Mouse (Mus musculus) hindbrain, embryonic 14.5 days (tissue): ENCODE measurements at regions not wholly inside any gene's neighbourhood (a gene's known extent, or its start where the extent isn't known, plus 50 kb on each side); places are given as distances from the start of the nearest gene placed in this dataset.
"Not testable (repeated sequence)": the region's sequence is repeated elsewhere in the genome, so short reads cannot be mapped to it uniquely, and the experiment has no call there.

Experiments used
- ATAC-seq: fragments of 200-750 bp; cut with Nextera tagmentation; 2 replicates; pipeline ENCODE4 v1.8.0; 2017; ENCODE audit warnings: moderate number of reproducible peaks, mild to moderate bottlenecking, moderate TSS enrichment, moderate library complexity; ENCODE audit not compliant: low FRiP score
- DNase-seq: peaks from one replicate; pipeline ENCODE4 v3.0.0-alpha.2; 2015; ENCODE audit warnings: low spot score
- H3K27ac ChIP-seq: fragments of 300-500 bp; sonication (generic); 2 replicates; pipeline ENCODE4 v1.5.1; 2014; ENCODE audit warnings: mild to moderate bottlenecking, moderate library complexity
- H3K27me3 ChIP-seq: fragments of 300-500 bp; sonication (generic); 2 replicates; pipeline ENCODE4 v1.6.1; 2014; ENCODE audit warnings: mild to moderate bottlenecking, low read length, mixed read lengths; ENCODE audit not compliant: control insufficient read depth, insufficient read depth
- H3K36me3 ChIP-seq: fragments of 300-500 bp; sonication (generic); replicated peaks from 2 replicates; pipeline ENCODE4 v1.6.1; 2014; ENCODE audit not compliant: control insufficient read depth, insufficient read depth
- H3K4me1 ChIP-seq: fragments of 300-500 bp; sonication (generic); replicated peaks from 2 replicates; pipeline ENCODE4 v1.6.1; 2014; ENCODE audit warnings: antibody characterized with exemption, low read length, mixed read lengths; ENCODE audit not compliant: control insufficient read depth, insufficient read depth
- H3K4me2 ChIP-seq: fragments of 300-500 bp; sonication (generic); replicated peaks from 2 replicates; pipeline ENCODE4 v1.6.1; 2014; ENCODE audit warnings: mild to moderate bottlenecking, moderate library complexity
- H3K4me3 ChIP-seq: fragments of 300-500 bp; sonication (generic); replicated peaks from 2 replicates; pipeline ENCODE4 v1.5.1; 2014; ENCODE audit warnings: mild to moderate bottlenecking, low read length
- H3K9ac ChIP-seq: fragments of 300-500 bp; sonication (generic); 2 replicates; pipeline ENCODE4 v1.6.1; 2014
- H3K9me3 ChIP-seq: fragments of 300-500 bp; sonication (generic); 2 replicates; pipeline ENCODE4 v1.6.1; 2016; ENCODE audit warnings: low read length; ENCODE audit not compliant: control insufficient read depth
- WGBS: fragments of 180-500 bp; shearing (Covaris S2); extraction: QIAGEN DNeasy Blood & Tissue Kit; methylation state at CpG from one replicate; pipeline ENCODE4 v1.1.7; 2014; 5-methylcytosine and 5-hydroxymethylcytosine counted together

DNA sequence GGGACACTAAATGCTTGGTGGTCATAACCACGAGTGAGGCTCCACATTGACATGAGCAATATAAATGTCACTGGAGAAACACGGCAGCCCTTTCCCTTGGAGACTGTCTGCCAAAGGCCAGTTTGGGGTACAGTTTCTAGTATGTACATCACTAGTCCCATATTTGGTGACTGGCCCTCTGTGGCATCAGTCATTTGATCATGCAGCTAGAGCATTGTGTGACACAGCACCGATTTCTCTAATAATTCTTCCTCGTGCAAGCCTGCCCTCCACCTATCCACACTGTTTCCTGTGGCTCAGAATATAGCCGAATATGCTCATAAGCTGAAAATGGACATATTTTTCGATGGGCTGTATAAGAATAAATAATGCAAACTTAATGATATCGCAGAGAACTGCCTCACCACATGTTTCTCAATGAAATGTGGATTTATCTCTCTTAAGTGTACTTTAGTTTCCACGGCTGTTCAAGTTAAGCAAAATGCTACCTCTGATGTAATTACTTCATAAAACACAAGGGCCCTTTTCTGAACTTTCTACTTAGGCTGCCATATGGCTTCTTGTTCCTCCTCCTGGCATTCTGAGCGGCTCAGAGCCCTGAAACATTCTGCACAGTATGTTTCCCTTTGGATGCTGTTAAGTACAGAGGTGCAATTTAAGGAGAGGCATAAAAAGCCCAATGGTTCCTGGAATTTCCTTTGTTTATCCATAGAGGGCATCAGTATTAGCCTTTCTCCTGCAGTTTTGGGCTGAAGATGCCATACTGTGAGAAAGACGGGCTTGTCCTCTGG is 97.7 kb upstream of the Pou6f2 start:
- Histone ChIP-seq H3K36me3 (no peaks in the 10 kb centered on the region), H3K27me3 (no peaks in the 10 kb centered on the region), H3K9me3 (no peaks in the 10 kb centered on the region), H3K4me3 (no peak overlapping the region), H3K27ac (peak overlapping the region; percentile 26; the same call in 1 of the 2 replicates), H3K9ac (no peak overlapping the region; the same call in 1 of the 2 replicates), H3K4me2 (peak overlapping the region; percentile 46), H3K4me1 (peaks cover 6% of the 10 kb centered on the region; the same call in 1 of the 2 replicates)
- peak; percentile 27; the same call in 1 of the 2 replicates for ATAC-seq
- 61% methylated on average over 10 of the region's 10 CpGs for WGBS
- no peak for DNase-seq

DNA sequence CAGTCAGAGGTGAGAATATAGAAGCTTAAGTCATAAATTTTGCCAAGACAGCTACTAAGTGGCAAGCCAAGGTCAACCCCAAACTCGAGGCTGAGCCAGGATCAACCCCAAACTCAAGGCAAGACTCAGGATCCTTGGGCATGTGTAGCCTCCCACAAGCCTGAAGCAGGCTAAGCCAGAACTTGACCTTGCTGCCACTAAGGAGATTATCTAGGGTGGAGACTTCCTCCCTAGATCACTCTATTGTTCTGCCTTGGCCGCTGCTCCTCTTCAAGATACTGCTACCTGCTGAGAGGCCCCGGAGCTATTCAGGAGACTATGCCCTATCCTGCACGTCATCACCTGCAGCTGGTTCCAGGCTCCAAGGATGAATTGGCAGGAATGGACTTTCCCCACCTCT is 88.3 kb upstream of the Pou6f2 start:
- not testable (repeated sequence) for H3K27ac ChIP-seq, H3K9me3 ChIP-seq, H3K4me2 ChIP-seq, H3K36me3 ChIP-seq, DNase-seq, H3K4me1 ChIP-seq, H3K9ac ChIP-seq, ATAC-seq, H3K27me3 ChIP-seq, H3K4me3 ChIP-seq
- 34% methylated on average over 4 of the region's 4 CpGs for WGBS

DNA sequence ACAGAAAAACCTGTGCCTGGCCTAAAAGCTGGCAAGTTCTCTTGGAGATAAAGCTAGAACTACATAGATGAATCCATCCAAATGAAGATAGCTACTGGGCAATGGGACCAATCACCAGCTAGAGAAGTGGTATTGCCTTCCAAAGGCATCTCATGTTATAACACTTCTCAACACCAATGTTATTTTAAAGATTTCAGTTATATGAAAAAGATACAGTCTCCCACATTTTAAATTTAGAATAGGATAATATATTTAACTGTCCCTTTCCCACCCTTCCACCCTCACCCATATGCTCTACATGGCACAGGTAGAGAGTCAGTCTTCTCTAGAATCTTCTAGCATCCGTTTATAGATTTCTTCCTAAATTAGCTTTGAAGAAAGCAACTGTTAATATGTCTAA is 87.6 kb upstream of the Pou6f2 start:
- no peaks in the 10 kb centered on the region for H3K4me1 ChIP-seq
- H3K27ac ChIP-seq = no peak overlapping the region
- DNase-seq (no peak), ATAC-seq (no peak)
- no peaks in the 10 kb centered on the region for H3K36me3 ChIP-seq
- H3K4me3 ChIP-seq = no peak overlapping the region
- H3K27me3 ChIP-seq = no peaks in the 10 kb centered on the region
- WGBS = 81% methylated on average over 1 of the region's 1 CpGs
- no peak overlapping the region for H3K9ac ChIP-seq
- no peaks in the 10 kb centered on the region for H3K9me3 ChIP-seq
- no peak overlapping the region for H3K4me2 ChIP-seq

DNA sequence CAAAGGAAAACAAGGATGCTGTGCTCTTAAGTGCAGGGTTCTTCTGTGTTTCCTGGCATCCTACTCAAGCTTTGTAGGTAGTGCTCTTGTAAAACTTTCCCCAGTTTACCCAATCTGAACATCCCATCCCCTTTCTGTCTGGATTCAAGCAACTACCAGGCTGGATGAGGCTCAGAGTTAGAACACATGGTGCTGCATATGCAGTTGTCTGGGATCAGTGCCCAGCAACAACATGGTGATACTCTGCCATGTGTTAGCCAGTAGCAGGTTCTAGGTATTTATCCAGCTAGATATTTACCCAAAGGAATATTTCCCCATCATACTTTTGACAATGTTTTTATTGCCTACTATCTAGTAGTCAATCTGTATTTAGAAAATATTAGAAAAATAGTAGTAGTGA is 78.8 kb upstream of the Pou6f2 start:
- Histone ChIP-seq H3K36me3 (no peaks in the 10 kb centered on the region), H3K9ac (no peak overlapping the region), H3K27me3 (no peaks in the 10 kb centered on the region), H3K27ac (no peak overlapping the region), H3K4me2 (no peak overlapping the region), H3K4me3 (no peak overlapping the region), H3K4me1 (no peaks in the 10 kb centered on the region), H3K9me3 (no peaks in the 10 kb centered on the region)
- no peak for DNase-seq
- no peak for ATAC-seq

DNA sequence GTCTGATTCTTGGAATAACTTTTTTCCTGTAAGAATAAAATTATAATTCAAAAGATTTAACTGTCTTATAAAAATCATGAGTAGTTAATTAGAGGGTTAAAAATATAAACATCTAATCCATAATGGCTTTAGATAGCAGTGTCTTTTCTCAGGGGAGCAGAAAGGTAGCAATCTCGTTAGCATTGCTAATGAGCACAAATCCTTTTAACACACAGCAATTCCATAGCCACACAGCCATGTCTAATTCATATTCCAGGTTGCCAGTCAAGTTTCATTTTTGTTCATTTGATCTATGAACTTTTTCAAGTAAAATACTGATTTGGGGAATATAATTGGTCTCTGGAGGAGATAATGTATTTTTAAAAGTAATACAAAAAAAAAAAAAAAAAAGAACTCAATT is 74.0 kb upstream of the Pou6f2 start:
- Histone ChIP-seq H3K4me2 (no peak overlapping the region), H3K27me3 (no peaks in the 10 kb centered on the region), H3K9me3 (no peaks in the 10 kb centered on the region), H3K4me1 (no peaks in the 10 kb centered on the region), H3K4me3 (no peak overlapping the region), H3K27ac (no peak overlapping the region), H3K36me3 (no peaks in the 10 kb centered on the region), H3K9ac (no peak overlapping the region)
- DNase-seq (no peak), ATAC-seq (no peak)
- 46% methylated on average over 1 of the region's 1 CpGs for WGBS

DNA sequence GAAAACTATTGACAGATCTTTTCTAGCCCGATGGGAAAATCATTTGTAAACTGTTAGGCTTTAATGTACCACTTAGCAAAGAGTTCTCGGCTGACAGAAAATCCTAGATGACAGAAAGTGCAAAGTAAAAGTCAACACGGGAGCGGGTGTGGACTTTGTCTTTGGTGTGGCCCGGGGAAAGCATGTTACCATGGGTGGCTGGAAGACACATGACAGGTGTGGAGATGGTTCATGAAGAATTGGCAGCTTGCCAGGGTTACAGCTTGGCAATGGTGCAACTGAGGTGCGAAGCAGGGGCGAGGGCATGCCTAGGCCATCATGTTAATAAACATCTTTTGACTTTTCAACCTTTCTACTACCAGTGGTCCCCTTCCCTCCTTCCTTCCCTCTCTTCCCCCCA is 68.4 kb upstream of the Pou6f2 start:
- 87% methylated on average over 7 of the region's 7 CpGs for WGBS

DNA sequence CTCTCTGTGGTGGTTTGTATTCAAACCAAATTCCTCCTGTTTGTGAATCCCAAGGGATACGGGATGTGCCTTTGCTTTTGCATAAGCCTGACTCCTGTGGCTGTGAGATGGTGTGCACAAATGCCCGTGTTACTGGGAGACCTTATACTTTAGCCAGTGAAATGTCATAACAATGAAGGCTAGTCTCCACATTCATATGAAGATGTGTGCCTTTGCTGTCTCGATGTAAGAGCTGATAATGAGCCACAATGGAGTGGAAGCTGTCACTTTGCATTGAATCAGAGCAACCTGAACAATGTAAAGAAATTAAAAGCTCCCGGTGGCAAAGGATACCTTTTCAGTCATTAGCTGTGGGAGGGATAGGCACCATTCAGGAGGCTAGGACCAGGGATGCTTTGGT is 64.7 kb upstream of the Pou6f2 start:
- WGBS = 17% methylated on average over 4 of the region's 4 CpGs
- H3K4me3 ChIP-seq = no peak overlapping the region
- no peaks in the 10 kb centered on the region for H3K9me3 ChIP-seq
- no peaks in the 10 kb centered on the region for H3K36me3 ChIP-seq
- H3K27ac ChIP-seq = no peak overlapping the region
- no peak overlapping the region for H3K4me2 ChIP-seq
- H3K9ac ChIP-seq = no peak overlapping the region
- DNase-seq (no peak), ATAC-seq (no peak)
- no peaks in the 10 kb centered on the region for H3K27me3 ChIP-seq
- H3K4me1 ChIP-seq = no peaks in the 10 kb centered on the region

More for the DNA sequence above, 68.4 kb upstream of the Pou6f2 start:
- DNase-seq = no peak
- Histone ChIP-seq H3K27me3 (no peaks in the 10 kb centered on the region), H3K4me2 (no peak overlapping the region), H3K4me3 (no peak overlapping the region), H3K9me3 (no peaks in the 10 kb centered on the region), H3K36me3 (no peaks in the 10 kb centered on the region), H3K4me1 (no peaks in the 10 kb centered on the region), H3K27ac (no peak overlapping the region), H3K9ac (no peak overlapping the region)
- ATAC-seq = no peak

DNA sequence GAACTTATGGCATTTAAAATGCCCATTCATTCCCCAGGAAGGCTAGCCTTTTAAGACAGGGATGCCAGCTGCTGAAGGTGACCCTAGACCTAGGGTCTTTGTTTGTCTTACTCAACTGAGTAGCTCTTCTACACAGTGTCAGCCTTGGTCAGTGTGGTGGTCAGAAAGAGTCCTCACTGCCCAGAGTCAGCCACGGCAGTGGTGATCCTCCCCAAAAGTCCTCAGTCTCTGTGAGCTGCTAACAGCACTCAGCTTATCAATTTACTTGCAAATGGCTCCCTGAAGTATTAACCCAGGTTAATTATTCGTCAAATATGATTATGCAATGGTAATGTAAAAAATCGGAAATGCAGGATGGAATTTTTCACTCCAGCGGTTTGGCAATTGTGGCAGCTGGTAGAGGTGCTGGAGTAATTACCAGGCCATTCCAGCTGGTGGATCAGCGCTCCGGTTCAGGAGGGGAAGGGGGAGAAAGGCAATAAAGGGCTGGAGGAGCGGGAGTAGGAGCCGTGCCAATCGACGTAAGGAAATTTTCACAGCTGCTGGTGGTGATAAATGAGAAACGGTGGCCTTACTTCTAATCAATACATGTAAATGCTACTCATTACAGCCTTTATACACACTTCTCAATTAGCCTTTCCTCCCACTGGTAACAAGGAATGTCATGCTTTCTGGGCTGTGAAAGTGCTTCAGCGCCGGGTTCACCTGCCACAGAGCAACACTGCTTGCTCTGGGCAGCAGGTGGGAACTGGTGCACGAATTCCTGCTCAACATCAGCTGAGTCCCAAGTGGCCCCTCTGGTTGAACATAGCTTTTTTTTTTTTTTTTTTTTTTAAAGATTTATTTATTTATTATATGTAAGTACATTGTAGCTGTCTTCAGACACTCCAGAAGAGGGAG is 60.1 kb upstream of the Pou6f2 start:
- Histone ChIP-seq H3K9ac (no peak overlapping the region), H3K9me3 (no peaks in the 10 kb centered on the region), H3K36me3 (no peaks in the 10 kb centered on the region), H3K27ac (no peak overlapping the region), H3K4me3 (no peak overlapping the region), H3K27me3 (no peaks in the 10 kb centered on the region), H3K4me2 (0 out of 2 replicates have a peak overlapping the region, but pooled peaks have one; percentile 2), H3K4me1 (no peaks in the 10 kb centered on the region)
- WGBS = 27% methylated on average over 14 of the region's 14 CpGs
- DNase-seq (peak; percentile 47), ATAC-seq (peak; percentile 92; the same call in 1 of the 2 replicates)
